Mouse (Mus musculus) central nervous system, embryonic 11.5 days (tissue): ENCODE results near the gene Gid8. TPM values are rescaled to one million over a fixed set of nuclear protein-coding genes. Genes with fewer than 3 reads are reported as not detected.

Experiments used
- polyA plus RNA-seq: library from polyadenylated mRNA; depleted of rRNA; stranded (reverse); fragments of >200 nt; gene quantifications from 2 replicates; pipeline ENCODE4 v1.2.3, GENCODE M21; 2012; rRNA removed

Gene Gid8
- 49.7 and 60.5 TPM in 2 replicates for polyA plus RNA-seq

GRCm38 (mm10) chr2:180709923-180710272 is at the start of gene Gid8, which contains the start of gene Dido1:
Gid8 (plus strand) TSS chr2:180710117.
Dido1 (minus strand) TSS chr2:180709999.

GRCm38 (mm10) chr2:180724585-180725413 is 14.9 kb downstream of the Gid8 start, which contains the start of gene Slc17a9:
Slc17a9 (plus strand) TSS chr2:180725263.

Other genes with a start within 250 kb of the Gid8 start
- 0.12 and 0.67 TPM in 2 replicates for gene Ntsr1, start 210.1 kb upstream of the Gid8 start, polyA plus RNA-seq
- gene Mrgbp, start 128.8 kb upstream of the Gid8 start, polyA plus RNA-seq, result 52.6 and 61.4 TPM in 2 replicates
- 111 and 118 TPM in 2 replicates for gene Ogfr, start 120.9 kb upstream of the Gid8 start, polyA plus RNA-seq
- gene Col9a3, start 112.3 kb upstream of the Gid8 start, polyA plus RNA-seq, result 13.4 and 32.4 TPM in 2 replicates
- gene Tcfl5, start 67.4 kb upstream of the Gid8 start, polyA plus RNA-seq, result 0.97 and 1.1 TPM in 2 replicates
- 39.2 and 44.3 TPM in 2 replicates for gene Dido1, start 118 bp upstream of the Gid8 start, polyA plus RNA-seq
- 0.84 and 1.2 TPM in 2 replicates for gene Slc17a9, start 15.1 kb downstream of the Gid8 start, polyA plus RNA-seq
- 4.4 and 9.2 TPM in 2 replicates for gene Bhlhe23, start 66.8 kb downstream of the Gid8 start, polyA plus RNA-seq
- gene Ythdf1, start 210.8 kb downstream of the Gid8 start, polyA plus RNA-seq, result 41.1 and 71.1 TPM in 2 replicates
- 0.29 and 0.41 TPM in 2 replicates for gene Birc7, start 218.9 kb downstream of the Gid8 start, polyA plus RNA-seq
- 40.6 and 50.9 TPM in 2 replicates for gene Nkain4, start 244.6 kb downstream of the Gid8 start, polyA plus RNA-seq